Mouse (Mus musculus): ENCODE data around the gene Gale. TPM values are rescaled to one million over a fixed set of nuclear protein-coding genes. Genes with fewer than 3 reads are reported as not detected.

The Gale gene
- total and polyA plus RNA-seq, 2 experiments from 2014 or later = 10.4 to 18.2 TPM

- no peak for DNase-seq (ENCODE audit: low spot score)
- no peak overlapping the region for H3K9ac ChIP-seq (replicated peaks; ENCODE audit: low read depth, low read length)
- peaks cover 28% of the 10 kb centered on the region for H3K36me3 ChIP-seq (replicated peaks; ENCODE audit: control insufficient read depth, insufficient read depth, low read length)
- H3K4me3 ChIP-seq (ENCODE audit: low read depth, low read length) = no peak overlapping the region
- 0 out of 2 replicates have a peak, but pooled peaks cover 9% of the 10 kb centered on the region for H3K4me1 ChIP-seq (ENCODE audit: control insufficient read depth, insufficient read depth)
- H3K4me2 ChIP-seq (ENCODE audit: low read depth, low read length) = no peak overlapping the region
- ATAC-seq (ENCODE audit: insufficient read depth, low read depth) = no peak
- no peak for TF ChIP-seq EP300 (IDR thresholded peaks at IDR 0.05; ENCODE audit: low read depth)
- H3K27ac ChIP-seq (ENCODE audit: low read depth) = no peak overlapping the region
- no peaks in the 10 kb centered on the region for H3K9me3 ChIP-seq (replicated peaks; ENCODE audit: control insufficient read depth, low read length)
- H3K27me3 ChIP-seq (ENCODE audit: control insufficient read depth, insufficient read depth, low read length) = no peaks in the 10 kb centered on the region
- 69% methylated on average over 7 of the region's 7 CpGs for WGBS
These were observed 18.1 kb downstream of the Gale start for GRCm38 (mm10) chr4:135981524-135982063.

- WGBS = 74% methylated on average over 5 of the region's 5 CpGs
- H3K27ac ChIP-seq (ENCODE audit: low read depth) = no peak overlapping the region
- peaks cover 21% of the 10 kb centered on the region; the same call in 1 of the 2 replicates for H3K36me3 ChIP-seq (replicated peaks; ENCODE audit: control insufficient read depth, insufficient read depth, low read length)
- no peak overlapping the region for H3K4me2 ChIP-seq (ENCODE audit: low read depth, low read length)
- no peak overlapping the region for H3K9ac ChIP-seq (replicated peaks; ENCODE audit: low read depth, low read length)
- TF ChIP-seq EP300 (IDR thresholded peaks at IDR 0.05; ENCODE audit: low read depth) = no peak
- no peak for TF ChIP-seq CTCF (IDR thresholded peaks at IDR 0.05; ENCODE audit: low read depth)
- DNase-seq (ENCODE audit: low spot score) = no peak
- H3K9me3 ChIP-seq (replicated peaks; ENCODE audit: control insufficient read depth, low read length) = no peaks in the 10 kb centered on the region
- H3K4me1 ChIP-seq (ENCODE audit: control insufficient read depth, insufficient read depth) = 0 out of 2 replicates have a peak, but pooled peaks cover 9% of the 10 kb centered on the region
- ATAC-seq (ENCODE audit: insufficient read depth, low read depth) = no peak
- no peaks in the 10 kb centered on the region for H3K27me3 ChIP-seq (ENCODE audit: control insufficient read depth, insufficient read depth, low read length)
- H3K4me3 ChIP-seq (ENCODE audit: low read depth, low read length) = no peak overlapping the region
These were observed 21.0 kb downstream of the Gale start for GRCm38 (mm10) chr4:135984556-135984955.

- no peaks in the 10 kb centered on the region for H3K9me3 ChIP-seq (replicated peaks; ENCODE audit: control insufficient read depth, low read length)
- no peak overlapping the region for H3K4me3 ChIP-seq (ENCODE audit: low read depth, low read length)
- DNase-seq (ENCODE audit: low spot score) = no peak
- H3K27me3 ChIP-seq (ENCODE audit: control insufficient read depth, insufficient read depth, low read length) = no peaks in the 10 kb centered on the region
- 74% methylated on average over 5 of the region's 5 CpGs for WGBS
- H3K4me2 ChIP-seq (ENCODE audit: low read depth, low read length) = no peak overlapping the region
- H3K36me3 ChIP-seq (replicated peaks; ENCODE audit: control insufficient read depth, insufficient read depth, low read length) = peaks cover 21% of the 10 kb centered on the region; the same call in 1 of the 2 replicates
- no peak for ATAC-seq (ENCODE audit: insufficient read depth, low read depth)
- H3K27ac ChIP-seq (ENCODE audit: low read depth) = no peak overlapping the region
- 0 out of 2 replicates have a peak, but pooled peaks cover 9% of the 10 kb centered on the region for H3K4me1 ChIP-seq (ENCODE audit: control insufficient read depth, insufficient read depth)
- H3K9ac ChIP-seq (replicated peaks; ENCODE audit: low read depth, low read length) = no peak overlapping the region
- TF ChIP-seq EP300 (IDR thresholded peaks at IDR 0.05; ENCODE audit: low read depth) (no peak), CTCF (IDR thresholded peaks at IDR 0.05; ENCODE audit: low read depth) (no peak)
These were observed 21.7 kb downstream of the Gale start for GRCm38 (mm10) chr4:135985193-135985592.

GRCm38 (mm10) chr4:135985769-135986168 is 22.2 kb downstream of the Gale start:
- 86% methylated on average over 7 of the region's 7 CpGs for WGBS
- DNase-seq (ENCODE audit: low spot score) = no peak
- H3K27ac ChIP-seq (ENCODE audit: low read depth) = no peak overlapping the region
- H3K27me3 ChIP-seq (ENCODE audit: control insufficient read depth, insufficient read depth, low read length) = no peaks in the 10 kb centered on the region
- TF ChIP-seq CTCF (IDR thresholded peaks at IDR 0.05; ENCODE audit: low read depth) (no peak), EP300 (IDR thresholded peaks at IDR 0.05; ENCODE audit: low read depth) (no peak)
- 0 out of 2 replicates have a peak overlapping the region, but pooled peaks have one; percentile 91 for H3K4me3 ChIP-seq (ENCODE audit: low read depth, low read length)
- peaks cover 21% of the 10 kb centered on the region; the same call in 1 of the 2 replicates for H3K36me3 ChIP-seq (replicated peaks; ENCODE audit: control insufficient read depth, insufficient read depth, low read length)
- no peak for ATAC-seq (ENCODE audit: insufficient read depth, low read depth)
- H3K9ac ChIP-seq (replicated peaks; ENCODE audit: low read depth, low read length) = peak overlapping the region; percentile 92; the same call in 1 of the 2 replicates
- H3K9me3 ChIP-seq (replicated peaks; ENCODE audit: control insufficient read depth, low read length) = no peaks in the 10 kb centered on the region
- H3K4me2 ChIP-seq (ENCODE audit: low read depth, low read length) = peak overlapping the region; percentile 98
- H3K4me1 ChIP-seq (ENCODE audit: control insufficient read depth, insufficient read depth) = 0 out of 2 replicates have a peak, but pooled peaks cover 9% of the 10 kb centered on the region

GRCm38 (mm10) chr4:135986301-135986942 is 22.9 kb downstream of the Gale start:
- 10% methylated on average over 23 of the region's 23 CpGs for WGBS
- Histone ChIP-seq H3K4me1 (ENCODE audit: control insufficient read depth, insufficient read depth) (0 out of 2 replicates have a peak, but pooled peaks cover 9% of the 10 kb centered on the region), H3K9me3 (replicated peaks; ENCODE audit: control insufficient read depth, low read length) (no peaks in the 10 kb centered on the region), H3K27ac (ENCODE audit: low read depth) (peak overlapping the region; percentile 70), H3K36me3 (replicated peaks; ENCODE audit: control insufficient read depth, insufficient read depth, low read length) (peaks cover 21% of the 10 kb centered on the region; the same call in 1 of the 2 replicates), H3K4me2 (ENCODE audit: low read depth, low read length) (peak overlapping the region; percentile 98), H3K4me3 (ENCODE audit: low read depth, low read length) (peak overlapping the region; percentile 91), H3K9ac (replicated peaks; ENCODE audit: low read depth, low read length) (peak overlapping the region; percentile 92), H3K27me3 (ENCODE audit: control insufficient read depth, insufficient read depth, low read length) (no peaks in the 10 kb centered on the region)
- TF ChIP-seq EP300 (IDR thresholded peaks at IDR 0.05; ENCODE audit: low read depth) (no peak), CTCF (IDR thresholded peaks at IDR 0.05; ENCODE audit: low read depth) (no peak)
- ATAC-seq (ENCODE audit: insufficient read depth, low read depth) (peak; percentile 20; the same call in 1 of the 2 replicates), DNase-seq (ENCODE audit: low spot score) (no peak)
